Mouse (Mus musculus) C2C12 (cell line): Measurements from ENCODE around the gene Olfml2a.

Experiments
- CEBPB ChIP-seq: IDR thresholded peaks from one replicate; pipeline ENCODE4 v1.6.1; 2011; ENCODE audit warnings: low read depth, mild to moderate bottlenecking, control low read depth, moderate library complexity
- CTCF ChIP-seq: IDR thresholded peaks from one replicate; pipeline ENCODE4 v1.5.1; 2011; ENCODE audit not compliant: control insufficient read depth, insufficient read depth, insufficient read length
- FOSL1 ChIP-seq: IDR thresholded peaks from one replicate; pipeline ENCODE4 v1.8.0; 2011; ENCODE audit warnings: mild to moderate bottlenecking, low read length; ENCODE audit not compliant: poor library complexity, insufficient read depth, severe bottlenecking
- MAX ChIP-seq: IDR thresholded peaks from one replicate; pipeline ENCODE4 v1.6.1; 2011; ENCODE audit warnings: mild to moderate bottlenecking, control low read depth
- MYOD1 ChIP-seq: IDR thresholded peaks from one replicate; pipeline ENCODE4 v1.6.1; 2011; ENCODE audit warnings: low read depth; ENCODE audit not compliant: control insufficient read depth, insufficient read length
- MYOG ChIP-seq: IDR thresholded peaks from one replicate; pipeline ENCODE4 v1.6.1; 2011; ENCODE audit not compliant: control insufficient read depth, insufficient read length; ENCODE audit errors: extremely low read depth
- USF1 ChIP-seq: IDR thresholded peaks from one replicate; pipeline ENCODE4 v1.6.1; 2011; ENCODE audit warnings: low read depth, mild to moderate bottlenecking, control low read depth, moderate library complexity

GRCm38 (mm10) chr2:38939047-38939446 lies 7.3 kb downstream of the Olfml2a start:
- no peak for TF ChIP-seq CTCF
- no peak for TF ChIP-seq FOSL1
- TF ChIP-seq MAX = no peak
- no peak for TF ChIP-seq USF1
- TF ChIP-seq CEBPB = no peak
- TF ChIP-seq MYOD1 = no peak
- no peak for TF ChIP-seq MYOG
